ENCODE assay signal across 8 mouse cellular contexts in genomic region chr6:136465959-136466381, GRCm38 (mm10). TPM values are rescaled to one million over a fixed set of nuclear protein-coding genes. Genes with fewer than 3 reads are reported as not detected.
DNase-seq lines count a peak whose midpoint lies in the region; ATAC-seq and TF ChIP-seq lines count a peak whose summit lies in the region.

No protein-coding gene starts in this region.

- WGBS in embryonic facial prominence, embryonic 11.5 days = 28% methylated on average over 8 of the region's 8 CpGs
- WGBS in limb, embryonic 14.5 days = 32% methylated on average over 8 of the region's 8 CpGs
- WGBS in midbrain, embryonic 15.5 days = 28% methylated on average over 8 of the region's 8 CpGs
- 25% methylated on average over 8 of the region's 8 CpGs for WGBS in stomach, embryonic 16.5 days

- H3K27ac ChIP-seq in embryonic facial prominence, embryonic 11.5 days (replicated peaks; ENCODE audit: low read depth, low read length) = no peak overlapping the region; the same call in 1 of the 2 replicates
- H3K27ac ChIP-seq in limb, embryonic 14.5 days (replicated peaks; ENCODE audit: low read depth, low read length) = peak overlapping the region; percentile 61
- peak overlapping the region; percentile 31; the same call in 1 of the 2 replicates for H3K27ac ChIP-seq in midbrain, embryonic 15.5 days
- H3K27ac ChIP-seq in stomach, embryonic 16.5 days (ENCODE audit: low read length) = peak overlapping the region; percentile 91

- no peak for TF ChIP-seq POLR2A in limb, embryonic 14.5 days (IDR thresholded peaks at IDR 0.05; ENCODE audit: borderline replicate concordance, extremely low read depth, insufficient read depth, insufficient read length)

- peaks cover 2% of the 10 kb centered on the region; the same call in 1 of the 2 replicates for H3K4me1 ChIP-seq in embryonic facial prominence, embryonic 11.5 days (ENCODE audit: control insufficient read depth, insufficient read depth, low read length)
- peaks cover 26% of the 10 kb centered on the region for H3K4me1 ChIP-seq in limb, embryonic 14.5 days (ENCODE audit: control insufficient read depth, insufficient read depth, low read length)
- H3K4me1 ChIP-seq in midbrain, embryonic 15.5 days = peaks cover 29% of the 10 kb centered on the region
- H3K4me1 ChIP-seq in stomach, embryonic 16.5 days (ENCODE audit: control insufficient read depth, insufficient read depth, low read length) = peaks cover 27% of the 10 kb centered on the region

- H3K9me3 ChIP-seq in embryonic facial prominence, embryonic 11.5 days (replicated peaks; ENCODE audit: control insufficient read depth, low read length) = no peaks in the 10 kb centered on the region
- H3K9me3 ChIP-seq in limb, embryonic 14.5 days (ENCODE audit: control insufficient read depth, low read length) = no peaks in the 10 kb centered on the region
- no peaks in the 10 kb centered on the region for H3K9me3 ChIP-seq in midbrain, embryonic 15.5 days
- H3K9me3 ChIP-seq in stomach, embryonic 16.5 days (replicated peaks; ENCODE audit: control insufficient read depth, low read length) = no peaks in the 10 kb centered on the region; the same call in 1 of the 2 replicates

- DNase-seq in urinary bladder, postnatal 14 days (ENCODE audit: low spot score) = peak; percentile 82
- DNase-seq in urinary bladder, postnatal 10 days (ENCODE audit: low spot score) = no peak
- DNase-seq in embryonic facial prominence, embryonic 11.5 days (ENCODE audit: low spot score) = peak; percentile 76
- DNase-seq in heart, adult 11 months = peak; percentile 96
- peak; percentile 46 for DNase-seq in kidney, adult 11 months
- peak; percentile 72 for DNase-seq in limb, embryonic 14.5 days (ENCODE audit: low spot score)

- H3K27me3 ChIP-seq in embryonic facial prominence, embryonic 11.5 days (ENCODE audit: control insufficient read depth, insufficient read depth, low read length) = no peaks in the 10 kb centered on the region
- no peaks in the 10 kb centered on the region for H3K27me3 ChIP-seq in limb, embryonic 14.5 days (ENCODE audit: control insufficient read depth, insufficient read depth, low read length)
- no peaks in the 10 kb centered on the region for H3K27me3 ChIP-seq in midbrain, embryonic 15.5 days (replicated peaks)
- H3K27me3 ChIP-seq in stomach, embryonic 16.5 days (ENCODE audit: control insufficient read depth, insufficient read depth, low read length) = no peaks in the 10 kb centered on the region

- no peak overlapping the region for H3K4me2 ChIP-seq in embryonic facial prominence, embryonic 11.5 days (ENCODE audit: low read depth, low read length)
- no peak overlapping the region for H3K4me2 ChIP-seq in limb, embryonic 14.5 days (replicated peaks; ENCODE audit: low read depth, low read length, severe bottlenecking)
- no peak overlapping the region for H3K4me2 ChIP-seq in midbrain, embryonic 15.5 days
- peak overlapping the region; percentile 10; the same call in 1 of the 2 replicates for H3K4me2 ChIP-seq in stomach, embryonic 16.5 days (ENCODE audit: low read depth, low read length)

- no peak overlapping the region for H3K9ac ChIP-seq in embryonic facial prominence, embryonic 11.5 days (replicated peaks; ENCODE audit: low read length)
- H3K9ac ChIP-seq in limb, embryonic 14.5 days (ENCODE audit: low read depth, low read length, severe bottlenecking) = no peak overlapping the region
- H3K9ac ChIP-seq in midbrain, embryonic 15.5 days = no peak overlapping the region
- 0 out of 2 replicates have a peak overlapping the region, but pooled peaks have one; percentile 38 for H3K9ac ChIP-seq in stomach, embryonic 16.5 days (ENCODE audit: low read length)

- no peaks in the 10 kb centered on the region for H3K36me3 ChIP-seq in embryonic facial prominence, embryonic 11.5 days (replicated peaks; ENCODE audit: control insufficient read depth, insufficient read depth, low read depth, low read length)
- H3K36me3 ChIP-seq in limb, embryonic 14.5 days (ENCODE audit: control insufficient read depth, insufficient read depth, low read length) = no peaks in the 10 kb centered on the region
- no peaks in the 10 kb centered on the region for H3K36me3 ChIP-seq in midbrain, embryonic 15.5 days (replicated peaks)
- H3K36me3 ChIP-seq in stomach, embryonic 16.5 days (ENCODE audit: control insufficient read depth, insufficient read depth, low read length) = no peaks in the 10 kb centered on the region

- H3K4me3 ChIP-seq in embryonic facial prominence, embryonic 11.5 days (ENCODE audit: low read depth, low read length) = no peak overlapping the region
- H3K4me3 ChIP-seq in limb, embryonic 14.5 days (replicated peaks; ENCODE audit: low read length) = no peak overlapping the region
- no peak overlapping the region for H3K4me3 ChIP-seq in midbrain, embryonic 15.5 days
- H3K4me3 ChIP-seq in stomach, embryonic 16.5 days (replicated peaks; ENCODE audit: low read length) = no peak overlapping the region

- ATAC-seq in embryonic facial prominence, embryonic 11.5 days (replicated peaks; ENCODE audit: insufficient number of reproducible peaks, low FRiP score, low TSS enrichment, low read depth) = no peak
- ATAC-seq in limb, embryonic 14.5 days (ENCODE audit: low FRiP score, low read depth) = no peak
- no peak for ATAC-seq in midbrain, embryonic 15.5 days (replicated peaks)
- no peak for ATAC-seq in stomach, embryonic 16.5 days (ENCODE audit: insufficient read depth, low FRiP score)

RNA-seq across cellular contexts. Expression of gene Atf7ip, which starts 40.0 kb away (rescaled TPM):
- polyA plus RNA-seq in embryonic facial prominence, embryonic 11.5 days (2014; fragmentation: Nextera tagmentation; extraction: Ambion mirVana) = 41.1 and 43.5 TPM in 2 replicates
- polyA plus RNA-seq in limb, embryonic 14.5 days (2012; rRNA removed) = 35.7 and 46.3 TPM in 2 replicates
- polyA plus RNA-seq in limb, embryonic 14.5 days (2014; fragmentation: Nextera tagmentation; extraction: Ambion mirVana) = 38.4 and 41.8 TPM in 2 replicates
- polyA plus RNA-seq in midbrain, embryonic 15.5 days (2015; fragmentation: Nextera tagmentation; extraction: Ambion mirVana) = 43.4 and 44.7 TPM in 2 replicates
- 30.0 and 34.0 TPM in 2 replicates for polyA plus RNA-seq in stomach, embryonic 16.5 days (2015; fragmentation: Nextera tagmentation; extraction: Ambion mirVana)

RNA-seq across cellular contexts. Expression of gene E330021D16Rik, which starts 50.6 kb away (rescaled TPM):
- polyA plus RNA-seq in embryonic facial prominence, embryonic 11.5 days (2014; fragmentation: Nextera tagmentation; extraction: Ambion mirVana) = 0.24 TPM in 1 of 2 replicates, not detected in the other
- polyA plus RNA-seq in limb, embryonic 14.5 days (2012; rRNA removed) = 0.08 TPM in 1 of 2 replicates, not detected in the other
- polyA plus RNA-seq in limb, embryonic 14.5 days (2014; fragmentation: Nextera tagmentation; extraction: Ambion mirVana) = not detected in 2 replicates
- polyA plus RNA-seq in midbrain, embryonic 15.5 days (2015; fragmentation: Nextera tagmentation; extraction: Ambion mirVana) = not detected in 2 replicates
- not detected in 2 replicates for polyA plus RNA-seq in stomach, embryonic 16.5 days (2015; fragmentation: Nextera tagmentation; extraction: Ambion mirVana)
